Mouse (Mus musculus) embryonic facial prominence, embryonic 12.5 days (tissue): ENCODE results near the gene Olfr47. TPM values are rescaled to one million over a fixed set of nuclear protein-coding genes. Genes with fewer than 3 reads are reported as not detected.

Source experiments
- ATAC-seq: fragments of 200-750 bp; cut with Nextera tagmentation; 2 replicates; pipeline ENCODE4 v1.8.0; 2017; ENCODE audit not compliant: insufficient number of reproducible peaks, insufficient read depth, low FRiP score, low TSS enrichment
- H3K27ac ChIP-seq: fragments of 300-500 bp; sonication (generic); 2 replicates; pipeline ENCODE4 v1.5.1; 2016; ENCODE audit warnings: mild to moderate bottlenecking
- H3K27me3 ChIP-seq: fragments of 300-500 bp; sonication (generic); 2 replicates; pipeline ENCODE4 v1.6.1; 2016; ENCODE audit warnings: mild to moderate bottlenecking, moderate library complexity
- H3K36me3 ChIP-seq: fragments of 300-500 bp; sonication (generic); 2 replicates; pipeline ENCODE4 v1.6.1; 2016; ENCODE audit warnings: mild to moderate bottlenecking
- H3K4me1 ChIP-seq: fragments of 300-500 bp; sonication (generic); 2 replicates; pipeline ENCODE4 v1.6.1; 2016
- H3K4me2 ChIP-seq: fragments of 300-500 bp; sonication (generic); replicated peaks from 2 replicates; pipeline ENCODE4 v1.6.1; 2016; ENCODE audit warnings: mild to moderate bottlenecking, moderate library complexity
- H3K4me3 ChIP-seq: fragments of 300-500 bp; sonication (generic); 2 replicates; pipeline ENCODE4 v1.5.1; 2016; ENCODE audit warnings: mild to moderate bottlenecking
- H3K9ac ChIP-seq: fragments of 300-500 bp; sonication (generic); 2 replicates; pipeline ENCODE4 v1.6.1; 2016; ENCODE audit warnings: mild to moderate bottlenecking, moderate library complexity
- H3K9me3 ChIP-seq: fragments of 300-500 bp; sonication (generic); 2 replicates; pipeline ENCODE4 v1.6.1; 2016; ENCODE audit warnings: mild to moderate bottlenecking, moderate library complexity
- WGBS: fragments of 180-500 bp; shearing (Covaris S2); methylation state at CpG from one replicate; pipeline ENCODE4 v1.1.7; 2016; 5-methylcytosine and 5-hydroxymethylcytosine counted together
- polyA plus RNA-seq: library from polyadenylated mRNA; unstranded; fragments of >200 nt; fragmentation: Nextera tagmentation; extraction: Ambion mirVana; gene quantifications from 2 replicates; pipeline ENCODE4 v1.2.1, GENCODE M21; 2016

Olfr47 gene
- polyA plus RNA-seq, 1 experiment from 2014 or later: not detected

GRCm38 (mm10) chr6:43265363-43266041, 34.2 kb downstream of the Olfr47 start, which contains the start of gene Arhgef5:
Gene Arhgef5 (plus strand): TSS chr6:43265582.
- Histone ChIP-seq H3K4me2 (peak within 1 kb of the TSS; percentile 91), H3K4me3 (peak within 1 kb of the TSS; percentile 63), H3K9me3 (no peaks in the 10 kb centered on the region), H3K4me1 (no peaks in the 10 kb centered on the region; the same call in 1 of the 2 replicates), H3K9ac (peak within 1 kb of the TSS; percentile 64), H3K36me3 (no peaks in the 10 kb centered on the region), H3K27ac (no peak within 1 kb of the TSS), H3K27me3 (peaks cover 12% of the 10 kb centered on the region; the same call in 1 of the 2 replicates)
- WGBS: under 1% methylated on average over 46 of the region's 48 CpGs
- peak; percentile 79 for ATAC-seq

GRCm38 (mm10) chr6:43266356-43266755, 35.0 kb downstream of the Olfr47 start:
- H3K27ac ChIP-seq: no peak overlapping the region
- no peaks in the 10 kb centered on the region; the same call in 1 of the 2 replicates for H3K4me1 ChIP-seq
- ATAC-seq: 0 out of 2 replicates have a peak, but pooled peaks have one; percentile 44
- 3% methylated on average over 8 of the region's 8 CpGs for WGBS
- peak overlapping the region; percentile 91 for H3K4me2 ChIP-seq
- no peaks in the 10 kb centered on the region for H3K36me3 ChIP-seq
- no peaks in the 10 kb centered on the region for H3K9me3 ChIP-seq
- H3K9ac ChIP-seq: peak overlapping the region; percentile 64; the same call in 1 of the 2 replicates
- H3K4me3 ChIP-seq: peak overlapping the region; percentile 63
- peaks cover 12% of the 10 kb centered on the region; the same call in 1 of the 2 replicates for H3K27me3 ChIP-seq

GRCm38 (mm10) chr6:43272597-43272996, 41.3 kb downstream of the Olfr47 start:
- H3K27me3 ChIP-seq: no peaks in the 10 kb centered on the region
- no peak for ATAC-seq
- no peaks in the 10 kb centered on the region for H3K4me1 ChIP-seq
- H3K4me3 ChIP-seq: no peak overlapping the region
- no peak overlapping the region for H3K9ac ChIP-seq
- no peak overlapping the region for H3K4me2 ChIP-seq
- H3K9me3 ChIP-seq: no peaks in the 10 kb centered on the region
- H3K27ac ChIP-seq: no peak overlapping the region
- H3K36me3 ChIP-seq: no peaks in the 10 kb centered on the region

GRCm38 (mm10) chr6:43274123-43274522, 42.8 kb downstream of the Olfr47 start:
- H3K4me2 ChIP-seq: no peak overlapping the region
- H3K4me3 ChIP-seq: no peak overlapping the region
- H3K9ac ChIP-seq: no peak overlapping the region
- WGBS: 69% methylated on average over 4 of the region's 4 CpGs
- H3K9me3 ChIP-seq: no peaks in the 10 kb centered on the region
- H3K27me3 ChIP-seq: no peaks in the 10 kb centered on the region
- no peaks in the 10 kb centered on the region for H3K4me1 ChIP-seq
- no peaks in the 10 kb centered on the region for H3K36me3 ChIP-seq
- ATAC-seq: no peak
- H3K27ac ChIP-seq: no peak overlapping the region

GRCm38 (mm10) chr6:43278247-43278646, 46.9 kb downstream of the Olfr47 start:
- 0 out of 2 replicates have a peak, but pooled peaks cover 4% of the 10 kb centered on the region for H3K36me3 ChIP-seq

GRCm38 (mm10) chr6:43280481-43280880, 49.2 kb downstream of the Olfr47 start:
- H3K4me1 ChIP-seq: no peaks in the 10 kb centered on the region
- no peak overlapping the region for H3K4me3 ChIP-seq
- 0 out of 2 replicates have a peak, but pooled peaks cover 4% of the 10 kb centered on the region for H3K36me3 ChIP-seq
- H3K27ac ChIP-seq: no peak overlapping the region
- WGBS: 91% methylated on average over 5 of the region's 5 CpGs
- no peak overlapping the region for H3K9ac ChIP-seq
- no peak overlapping the region for H3K4me2 ChIP-seq
- H3K27me3 ChIP-seq: no peaks in the 10 kb centered on the region
- H3K9me3 ChIP-seq: no peaks in the 10 kb centered on the region
- no peak for ATAC-seq

More at GRCm38 (mm10) chr6:43278247-43278646, 46.9 kb downstream of the Olfr47 start:
- no peak overlapping the region for H3K4me2 ChIP-seq
- H3K27me3 ChIP-seq: no peaks in the 10 kb centered on the region
- ATAC-seq: no peak
- no peak overlapping the region for H3K4me3 ChIP-seq
- no peak overlapping the region for H3K9ac ChIP-seq
- H3K4me1 ChIP-seq: no peaks in the 10 kb centered on the region
- H3K9me3 ChIP-seq: no peaks in the 10 kb centered on the region
- H3K27ac ChIP-seq: no peak overlapping the region

Other genes starting within 250 kb of the Olfr47 start
- gene Olfr441, start 125.2 kb upstream of the Olfr47 start, polyA plus RNA-seq: not detected in 2 replicates
- not detected in 2 replicates for gene Olfr237-ps1, start 85.0 kb upstream of the Olfr47 start, polyA plus RNA-seq
- gene Olfr437, start 68.2 kb upstream of the Olfr47 start, polyA plus RNA-seq: not detected in 2 replicates
- gene Olfr13, start 59.4 kb upstream of the Olfr47 start, polyA plus RNA-seq: not detected in 2 replicates
- gene Olfr435, start 34.4 kb upstream of the Olfr47 start, polyA plus RNA-seq: not detected in 2 replicates
- not detected in 2 replicates for gene Olfr434, start 18.5 kb upstream of the Olfr47 start, polyA plus RNA-seq
- 7.1 and 8.1 TPM in 2 replicates for gene Arhgef5, start 34.1 kb downstream of the Olfr47 start, polyA plus RNA-seq
- not detected in 2 replicates for gene Nobox, start 78.0 kb downstream of the Olfr47 start, polyA plus RNA-seq